Mouse (Mus musculus): ENCODE results near the gene Alad. TPM values are rescaled to one million over a fixed set of nuclear protein-coding genes. Genes with fewer than 3 reads are reported as not detected.

Gene Alad
- polyA plus RNA-seq, 2 experiments, result 57.3 to 90.2 TPM

DNA sequence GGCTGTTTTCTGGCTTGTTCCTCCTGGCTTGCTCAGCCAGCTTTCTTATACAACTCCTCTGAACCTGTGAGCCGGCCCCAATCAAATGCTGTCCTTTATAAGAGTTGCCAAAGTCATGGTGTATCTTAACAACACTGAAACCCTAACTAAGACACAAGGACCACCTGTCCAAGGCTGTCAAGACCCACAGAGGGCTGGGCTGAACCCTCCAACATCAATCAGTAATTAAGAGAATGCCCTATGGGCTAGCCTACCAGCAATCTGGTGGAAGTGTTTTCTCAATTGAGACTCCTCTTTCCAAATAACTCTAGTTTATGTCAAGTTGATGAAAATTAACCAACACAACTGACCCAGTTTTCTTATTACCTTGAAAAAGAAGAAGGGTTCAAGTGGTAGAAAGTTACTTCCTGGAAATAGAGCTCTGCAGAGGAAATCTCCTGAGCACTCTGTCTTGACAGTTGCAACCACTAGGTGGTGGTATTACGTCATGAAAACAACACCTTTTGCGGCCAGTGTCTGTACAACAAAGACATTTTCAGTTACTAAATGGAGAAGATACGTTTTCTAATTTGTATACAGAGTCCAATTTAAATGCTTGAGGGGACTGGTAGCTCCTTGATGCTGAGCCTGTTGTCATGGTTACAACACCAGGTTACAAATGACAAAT lies 41.4 kb upstream of the Alad start:
- no peak overlapping the region for H3K4me2 ChIP-seq (replicated peaks; ENCODE audit: low read depth, low read length, severe bottlenecking)
- DNase-seq (ENCODE audit: low spot score) (peak; percentile 84), ATAC-seq (ENCODE audit: low FRiP score, low read depth) (peak; percentile 80; the same call in 1 of the 2 replicates)
- no peak overlapping the region for H3K4me3 ChIP-seq (replicated peaks; ENCODE audit: low read length)
- no peaks in the 10 kb centered on the region for H3K27me3 ChIP-seq (ENCODE audit: control insufficient read depth, insufficient read depth, low read length)
- H3K27ac ChIP-seq (replicated peaks; ENCODE audit: low read depth, low read length), result no peak overlapping the region
- H3K9ac ChIP-seq (ENCODE audit: low read depth, low read length, severe bottlenecking), result no peak overlapping the region
- no peak for TF ChIP-seq POLR2A (IDR thresholded peaks at IDR 0.05; ENCODE audit: borderline replicate concordance, extremely low read depth, insufficient read depth, insufficient read length)
- WGBS, result 21% methylated on average over 4 of the region's 4 CpGs
- H3K4me1 ChIP-seq (ENCODE audit: control insufficient read depth, insufficient read depth, low read length), result 0 out of 2 replicates have a peak, but pooled peaks cover 5% of the 10 kb centered on the region
- H3K9me3 ChIP-seq (ENCODE audit: control insufficient read depth, low read length), result no peaks in the 10 kb centered on the region
- no peaks in the 10 kb centered on the region for H3K36me3 ChIP-seq (ENCODE audit: control insufficient read depth, insufficient read depth, low read length)

DNA sequence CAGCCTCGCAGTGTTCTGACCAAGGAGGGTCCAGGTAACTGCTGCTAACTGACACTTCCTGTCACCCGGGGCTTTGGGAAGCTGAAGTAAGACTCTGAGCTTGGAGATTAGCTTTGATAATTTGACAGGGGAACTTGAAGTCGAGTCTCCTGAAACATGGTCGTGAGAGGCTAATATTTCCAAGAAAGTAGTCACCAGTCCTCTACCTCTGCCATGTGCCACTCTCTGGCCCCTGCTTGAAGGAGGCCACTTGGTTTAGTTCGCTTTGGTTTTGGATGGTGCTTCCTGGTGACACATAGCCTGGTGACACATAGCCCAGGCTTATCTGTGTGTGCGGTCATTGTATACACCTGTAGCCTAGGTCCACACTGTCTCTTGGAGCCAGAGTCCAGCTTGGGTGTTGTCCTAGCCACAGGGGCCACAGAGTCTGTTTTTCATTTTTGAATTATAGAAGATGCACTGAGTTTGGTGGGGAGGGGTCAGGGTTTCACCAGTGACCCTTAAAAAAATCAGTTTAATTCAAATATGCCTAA lies 40.1 kb upstream of the Alad start, which contains the start of gene Rgs3:
Gene Rgs3, plus strand, starts transcription at position 51 of the 533 bp plus-strand sequence.
- Histone ChIP-seq H3K27ac (replicated peaks; ENCODE audit: low read depth, low read length) (no peak within 1 kb of the TSS), H3K9me3 (ENCODE audit: control insufficient read depth, low read length) (no peaks in the 10 kb centered on the region), H3K27me3 (ENCODE audit: control insufficient read depth, insufficient read depth, low read length) (no peaks in the 10 kb centered on the region), H3K36me3 (ENCODE audit: control insufficient read depth, insufficient read depth, low read length) (no peaks in the 10 kb centered on the region), H3K4me1 (ENCODE audit: control insufficient read depth, insufficient read depth, low read length) (0 out of 2 replicates have a peak, but pooled peaks cover 5% of the 10 kb centered on the region), H3K4me3 (replicated peaks; ENCODE audit: low read length) (no peak within 1 kb of the TSS), H3K9ac (ENCODE audit: low read depth, low read length, severe bottlenecking) (no peak within 1 kb of the TSS), H3K4me2 (replicated peaks; ENCODE audit: low read depth, low read length, severe bottlenecking) (no peak within 1 kb of the TSS)
- ATAC-seq (ENCODE audit: low FRiP score, low read depth), result no peak
- WGBS, result 55% methylated on average over 6 of the region's 6 CpGs
- no peak for TF ChIP-seq POLR2A (IDR thresholded peaks at IDR 0.05; ENCODE audit: borderline replicate concordance, extremely low read depth, insufficient read depth, insufficient read length)
- DNase-seq (ENCODE audit: low spot score), result no peak

DNA sequence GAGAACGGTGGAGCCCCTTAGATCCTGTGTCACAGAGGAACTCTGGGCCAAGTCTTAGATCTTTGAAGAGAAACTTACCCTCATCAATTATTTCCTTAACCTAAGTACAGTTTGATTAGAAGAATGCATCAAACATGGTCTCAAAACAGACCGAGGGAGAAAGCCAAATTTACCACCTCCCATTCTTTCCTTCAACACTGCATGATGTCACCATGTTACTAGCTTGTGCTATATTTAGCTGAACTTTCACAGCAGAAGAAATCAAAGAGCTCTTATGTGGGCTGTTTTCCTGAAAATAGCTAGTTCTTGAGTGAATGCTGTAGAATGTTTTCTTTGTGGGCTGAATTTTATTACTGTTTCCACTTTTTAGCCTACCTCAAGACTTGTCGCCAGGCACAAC lies 37.7 kb upstream of the Alad start:
- peak; percentile 38 for DNase-seq (ENCODE audit: low spot score)
- no peaks in the 10 kb centered on the region for H3K27me3 ChIP-seq (ENCODE audit: control insufficient read depth, insufficient read depth, low read length)
- H3K4me2 ChIP-seq (replicated peaks; ENCODE audit: low read depth, low read length, severe bottlenecking), result no peak overlapping the region
- H3K27ac ChIP-seq (replicated peaks; ENCODE audit: low read depth, low read length), result 0 out of 2 replicates have a peak overlapping the region, but pooled peaks have one; percentile 9
- TF ChIP-seq POLR2A (IDR thresholded peaks at IDR 0.05; ENCODE audit: borderline replicate concordance, extremely low read depth, insufficient read depth, insufficient read length), result no peak
- H3K9me3 ChIP-seq (ENCODE audit: control insufficient read depth, low read length), result no peaks in the 10 kb centered on the region
- 0 out of 2 replicates have a peak, but pooled peaks cover 5% of the 10 kb centered on the region for H3K4me1 ChIP-seq (ENCODE audit: control insufficient read depth, insufficient read depth, low read length)
- no peaks in the 10 kb centered on the region for H3K36me3 ChIP-seq (ENCODE audit: control insufficient read depth, insufficient read depth, low read length)
- H3K4me3 ChIP-seq (replicated peaks; ENCODE audit: low read length), result no peak overlapping the region
- no peak overlapping the region for H3K9ac ChIP-seq (ENCODE audit: low read depth, low read length, severe bottlenecking)
- WGBS, result 42% methylated on average over 3 of the region's 3 CpGs
- peak; percentile 39; the same call in 1 of the 2 replicates for ATAC-seq (ENCODE audit: low FRiP score, low read depth)

DNA sequence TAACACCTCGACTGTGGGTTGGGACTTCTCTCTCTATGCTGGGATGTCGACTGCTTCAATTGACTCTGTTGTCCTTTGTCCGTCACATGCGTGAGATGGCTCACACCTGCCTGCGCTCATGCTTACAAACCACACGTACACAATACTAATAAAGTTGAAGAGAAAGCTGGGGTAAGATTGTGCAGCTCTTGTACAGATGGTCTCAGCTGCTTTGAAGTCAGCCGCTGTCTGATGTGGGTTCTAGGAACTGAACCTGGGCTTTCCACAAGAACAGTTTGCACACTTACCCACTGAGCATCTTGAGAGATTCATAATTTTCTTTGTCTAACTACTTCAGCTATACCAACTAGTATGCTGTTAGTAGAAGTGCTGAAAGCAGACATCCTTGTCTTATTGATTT lies 32.2 kb upstream of the Alad start:
- Histone ChIP-seq H3K36me3 (ENCODE audit: control insufficient read depth, insufficient read depth, low read length) (no peaks in the 10 kb centered on the region), H3K9me3 (ENCODE audit: control insufficient read depth, low read length) (no peaks in the 10 kb centered on the region; the same call in 1 of the 2 replicates), H3K4me1 (ENCODE audit: control insufficient read depth, insufficient read depth, low read length) (no peaks in the 10 kb centered on the region), H3K9ac (ENCODE audit: low read depth, low read length, severe bottlenecking) (no peak overlapping the region), H3K27me3 (ENCODE audit: control insufficient read depth, insufficient read depth, low read length) (no peaks in the 10 kb centered on the region), H3K4me3 (replicated peaks; ENCODE audit: low read length) (no peak overlapping the region), H3K4me2 (replicated peaks; ENCODE audit: low read depth, low read length, severe bottlenecking) (no peak overlapping the region), H3K27ac (replicated peaks; ENCODE audit: low read depth, low read length) (no peak overlapping the region)
- DNase-seq (ENCODE audit: low spot score) (no peak), ATAC-seq (ENCODE audit: low FRiP score, low read depth) (no peak)
- no peak for TF ChIP-seq POLR2A (IDR thresholded peaks at IDR 0.05; ENCODE audit: borderline replicate concordance, extremely low read depth, insufficient read depth, insufficient read length)
- 85% methylated on average over 7 of the region's 7 CpGs for WGBS

DNA sequence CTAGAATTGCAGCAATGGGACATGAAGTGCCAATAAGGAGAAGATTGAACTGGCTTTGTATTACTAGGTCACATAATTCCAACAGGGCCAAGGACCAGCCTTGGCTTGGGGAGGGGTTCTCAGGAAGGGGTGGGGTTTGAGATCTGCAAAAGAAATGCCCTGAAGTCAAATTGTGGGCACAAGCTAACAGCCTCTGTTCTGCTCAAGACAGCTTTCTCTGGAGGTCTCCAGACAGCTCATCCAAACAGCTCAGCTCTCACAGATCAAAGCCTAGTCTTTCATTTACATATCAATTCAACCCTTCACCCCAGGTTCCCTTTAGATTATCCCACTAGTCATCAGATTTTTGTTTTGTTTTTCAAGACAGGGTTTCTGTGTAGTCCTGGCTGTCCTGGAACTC lies 25.1 kb upstream of the Alad start:
- Histone ChIP-seq H3K4me1 (ENCODE audit: control insufficient read depth, insufficient read depth, low read length) (no peaks in the 10 kb centered on the region), H3K9ac (ENCODE audit: low read depth, low read length, severe bottlenecking) (no peak overlapping the region), H3K36me3 (ENCODE audit: control insufficient read depth, insufficient read depth, low read length) (no peaks in the 10 kb centered on the region), H3K4me2 (replicated peaks; ENCODE audit: low read depth, low read length, severe bottlenecking) (no peak overlapping the region), H3K9me3 (ENCODE audit: control insufficient read depth, low read length) (no peaks in the 10 kb centered on the region; the same call in 1 of the 2 replicates), H3K27ac (replicated peaks; ENCODE audit: low read depth, low read length) (no peak overlapping the region), H3K4me3 (replicated peaks; ENCODE audit: low read length) (no peak overlapping the region), H3K27me3 (ENCODE audit: control insufficient read depth, insufficient read depth, low read length) (no peaks in the 10 kb centered on the region)
- no peak for TF ChIP-seq POLR2A (IDR thresholded peaks at IDR 0.05; ENCODE audit: borderline replicate concordance, extremely low read depth, insufficient read depth, insufficient read length)
- DNase-seq (ENCODE audit: low spot score) (no peak), ATAC-seq (ENCODE audit: low FRiP score, low read depth) (no peak)
